Mouse (Mus musculus): ENCODE measurements at regions not wholly inside any gene's neighbourhood (a gene's known extent, or its start where the extent isn't known, plus 50 kb on each side); places are given as distances from the start of the nearest gene placed in this dataset.

DNA sequence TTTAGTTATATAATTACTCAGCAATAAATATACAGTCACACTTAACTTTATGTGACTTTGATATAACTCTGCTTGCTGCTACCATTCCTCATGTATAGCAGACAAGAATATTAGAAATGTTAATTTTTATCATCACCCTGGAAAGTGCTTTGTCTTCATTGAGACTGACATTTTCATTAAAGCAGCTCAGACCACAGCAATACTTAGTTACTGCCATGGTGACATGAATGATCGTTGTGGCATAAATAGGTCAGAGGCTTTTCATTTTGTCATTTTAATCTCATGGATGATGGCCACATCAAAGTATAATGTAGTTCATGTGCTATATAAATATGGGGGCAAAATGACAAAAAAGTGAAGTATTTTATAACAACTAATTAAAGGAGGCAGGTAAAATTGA lies 498.1 kb downstream of the Slc22a22 start:
- no peak for TF ChIP-seq CTCF (IDR thresholded peaks at IDR 0.05; ENCODE audit: borderline replicate concordance, insufficient read depth, low read depth, low read length)
- TF ChIP-seq POLR2A (IDR thresholded peaks at IDR 0.05; ENCODE audit: borderline replicate concordance, insufficient read depth, low read length): no peak
- 29% methylated on average over 1 of the region's 1 CpGs for WGBS
- DNase-seq: no peak
- Histone ChIP-seq H3K27me3 (ENCODE audit: control insufficient read depth, insufficient read depth, low read length) (no peaks in the 10 kb centered on the region), H3K4me3 (replicated peaks; ENCODE audit: insufficient read depth, low read depth, low read length) (no peak overlapping the region), H3K27ac (ENCODE audit: insufficient read depth, low read length) (no peak overlapping the region), H3K4me1 (ENCODE audit: control insufficient read depth, insufficient read depth, low read length) (no peaks in the 10 kb centered on the region)

DNA sequence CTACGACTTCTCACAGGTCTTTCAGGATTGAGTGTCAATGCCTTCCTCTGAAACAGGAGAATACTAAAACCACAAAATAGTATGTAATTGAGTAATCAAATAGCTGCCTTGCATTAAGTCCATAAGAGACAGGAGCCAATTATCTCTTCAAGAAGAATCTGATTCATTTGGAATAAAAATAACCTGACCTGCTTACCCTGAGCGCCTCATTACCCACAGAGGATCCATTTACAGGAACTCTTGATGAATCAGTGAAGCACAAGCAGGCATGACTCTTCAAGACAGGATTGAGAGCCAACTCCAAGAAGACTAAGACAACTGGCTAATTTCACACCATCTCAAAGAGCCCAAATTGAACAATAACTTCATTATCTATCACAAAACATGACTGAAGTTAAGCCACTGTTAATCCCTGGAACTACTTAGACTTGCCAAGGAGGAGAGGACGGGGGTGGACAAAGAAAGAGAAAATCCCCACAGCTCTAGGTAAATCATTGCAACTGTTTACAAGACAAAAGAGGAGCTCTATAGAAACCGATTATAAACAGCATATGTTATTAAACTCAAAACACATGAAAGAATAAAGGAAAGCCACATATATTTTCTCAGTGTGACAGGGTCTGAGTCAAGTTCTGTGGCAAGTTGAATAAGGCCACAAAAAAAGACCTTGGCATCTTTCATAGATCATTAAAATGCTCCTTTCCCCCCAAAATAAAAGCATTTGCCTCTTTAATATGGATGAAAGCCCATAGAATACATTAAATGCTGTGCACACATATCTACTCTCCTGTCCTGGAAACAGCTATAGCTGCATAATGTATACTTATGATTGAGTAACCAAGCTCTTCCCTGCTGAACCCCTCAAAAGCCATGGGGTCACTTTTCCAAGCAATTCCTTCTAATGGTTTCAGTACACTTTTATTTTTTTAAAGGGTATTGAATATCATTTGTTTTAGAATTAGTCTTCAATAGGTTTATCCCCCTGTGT lies 501.7 kb downstream of the Slc22a22 start:
- 53% methylated on average over 4 of the region's 4 CpGs for WGBS
- Histone ChIP-seq H3K4me1 (ENCODE audit: control insufficient read depth, insufficient read depth, low read length) (no peaks in the 10 kb centered on the region), H3K27ac (ENCODE audit: insufficient read depth, low read length) (no peak overlapping the region), H3K27me3 (ENCODE audit: control insufficient read depth, insufficient read depth, low read length) (no peaks in the 10 kb centered on the region), H3K4me3 (replicated peaks; ENCODE audit: insufficient read depth, low read depth, low read length) (no peak overlapping the region)
- no peak for DNase-seq
- TF ChIP-seq CTCF (IDR thresholded peaks at IDR 0.05; ENCODE audit: borderline replicate concordance, insufficient read depth, low read depth, low read length): no peak
- TF ChIP-seq POLR2A (IDR thresholded peaks at IDR 0.05; ENCODE audit: borderline replicate concordance, insufficient read depth, low read length): no peak

DNA sequence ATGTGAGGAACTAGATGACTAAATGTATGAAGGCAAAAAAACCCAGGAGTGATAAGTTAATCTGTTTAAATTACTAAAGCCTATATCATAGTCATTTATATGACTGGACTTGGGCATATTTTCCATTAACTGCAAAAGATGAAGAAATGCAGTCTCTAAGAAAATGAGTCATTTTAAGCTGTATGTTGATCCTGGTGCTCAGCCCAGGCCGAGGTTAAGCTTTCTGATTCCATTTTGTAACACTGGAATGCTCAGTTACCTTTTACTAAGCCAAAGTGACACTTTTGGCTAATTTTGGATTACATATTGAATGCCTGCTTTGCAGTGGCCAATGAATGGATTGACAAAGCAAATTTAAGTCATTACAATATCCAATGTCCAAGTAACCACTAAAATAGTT lies 507.3 kb downstream of the Slc22a22 start:
- H3K4me1 ChIP-seq (ENCODE audit: control insufficient read depth, insufficient read depth, low read length): no peaks in the 10 kb centered on the region
- no peak overlapping the region for H3K4me3 ChIP-seq (replicated peaks; ENCODE audit: insufficient read depth, low read depth, low read length)
- H3K27me3 ChIP-seq (ENCODE audit: control insufficient read depth, insufficient read depth, low read length): no peaks in the 10 kb centered on the region
- WGBS: 36% methylated on average over 1 of the region's 1 CpGs
- DNase-seq: no peak
- no peak overlapping the region for H3K27ac ChIP-seq (ENCODE audit: insufficient read depth, low read length)
- TF ChIP-seq CTCF (IDR thresholded peaks at IDR 0.05; ENCODE audit: borderline replicate concordance, insufficient read depth, low read depth, low read length) (no peak), POLR2A (IDR thresholded peaks at IDR 0.05; ENCODE audit: borderline replicate concordance, insufficient read depth, low read length) (no peak)

DNA sequence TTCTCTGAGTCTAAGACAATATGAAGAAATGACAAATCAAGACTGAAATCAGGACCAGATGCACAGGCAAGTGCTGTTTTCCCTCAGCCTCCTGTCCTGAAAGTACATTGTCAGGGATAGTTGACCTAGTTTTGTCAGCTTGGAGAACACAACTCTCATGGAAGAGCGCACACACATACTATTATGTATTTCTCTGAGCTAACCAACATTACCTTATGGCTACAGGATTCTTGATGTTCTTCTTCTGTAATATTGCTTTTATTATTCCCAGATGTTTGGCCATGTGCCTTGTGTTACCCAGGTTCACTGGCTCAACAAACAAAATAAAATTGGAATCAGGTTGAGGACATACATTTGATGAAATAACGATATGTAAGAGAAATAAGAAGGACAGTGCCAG lies 521.1 kb downstream of the Slc22a22 start:
- TF ChIP-seq POLR2A (IDR thresholded peaks at IDR 0.05; ENCODE audit: borderline replicate concordance, insufficient read depth, low read length): no peak
- TF ChIP-seq CTCF (IDR thresholded peaks at IDR 0.05; ENCODE audit: borderline replicate concordance, insufficient read depth, low read depth, low read length): no peak
- no peak for DNase-seq
- Histone ChIP-seq H3K27me3 (ENCODE audit: control insufficient read depth, insufficient read depth, low read length) (no peaks in the 10 kb centered on the region), H3K27ac (ENCODE audit: insufficient read depth, low read length) (no peak overlapping the region), H3K4me1 (ENCODE audit: control insufficient read depth, insufficient read depth, low read length) (no peaks in the 10 kb centered on the region), H3K4me3 (replicated peaks; ENCODE audit: insufficient read depth, low read depth, low read length) (no peak overlapping the region)
- 89% methylated on average over 2 of the region's 2 CpGs for WGBS

DNA sequence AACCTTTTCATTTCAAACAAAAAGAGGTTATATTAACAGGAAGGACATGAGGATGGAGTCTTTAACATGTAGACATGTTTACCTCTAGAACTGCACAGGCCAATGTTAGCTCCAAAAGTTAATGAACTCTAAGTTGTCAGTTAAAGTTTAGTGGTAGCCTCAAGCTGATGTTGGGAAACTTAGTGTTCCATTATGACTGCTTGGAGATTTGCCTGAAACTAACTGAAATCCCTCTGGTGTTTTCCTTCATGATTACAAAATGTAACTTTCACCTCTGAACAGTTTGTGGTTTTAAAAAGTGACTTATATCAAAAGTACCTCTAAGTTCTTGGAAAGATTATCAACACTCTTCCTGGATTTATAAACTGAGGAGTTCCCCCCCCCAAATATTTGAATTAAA lies 525.2 kb downstream of the Slc22a22 start:
- H3K4me1 ChIP-seq (ENCODE audit: control insufficient read depth, insufficient read depth, low read length): no peaks in the 10 kb centered on the region
- DNase-seq: no peak
- no peak for TF ChIP-seq CTCF (IDR thresholded peaks at IDR 0.05; ENCODE audit: borderline replicate concordance, insufficient read depth, low read depth, low read length)
- no peak for TF ChIP-seq POLR2A (IDR thresholded peaks at IDR 0.05; ENCODE audit: borderline replicate concordance, insufficient read depth, low read length)
- no peaks in the 10 kb centered on the region for H3K27me3 ChIP-seq (ENCODE audit: control insufficient read depth, insufficient read depth, low read length)
- H3K4me3 ChIP-seq (replicated peaks; ENCODE audit: insufficient read depth, low read depth, low read length): no peak overlapping the region
- H3K27ac ChIP-seq (ENCODE audit: insufficient read depth, low read length): no peak overlapping the region

DNA sequence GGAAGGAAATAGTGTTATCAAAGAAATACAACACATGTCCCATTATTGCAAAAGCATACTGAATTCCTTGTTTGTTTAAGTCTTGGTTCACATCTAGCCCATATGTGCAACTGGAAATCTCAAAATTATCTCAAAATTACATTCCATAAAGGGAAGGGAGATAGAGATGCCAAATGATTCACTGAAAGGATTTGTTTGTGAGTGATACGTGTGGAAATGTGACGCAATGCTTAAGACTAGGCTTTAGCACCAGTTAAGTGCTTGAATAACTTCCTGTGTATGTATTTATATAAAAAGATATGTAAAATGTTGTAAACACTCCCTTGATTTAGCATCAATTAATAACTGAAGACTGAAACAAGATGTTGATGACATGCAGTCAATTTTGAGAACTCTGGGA lies 526.6 kb downstream of the Slc22a22 start:
- H3K4me3 ChIP-seq (replicated peaks; ENCODE audit: insufficient read depth, low read depth, low read length): no peak overlapping the region
- H3K27me3 ChIP-seq (ENCODE audit: control insufficient read depth, insufficient read depth, low read length): no peaks in the 10 kb centered on the region
- no peak for DNase-seq
- TF ChIP-seq POLR2A (IDR thresholded peaks at IDR 0.05; ENCODE audit: borderline replicate concordance, insufficient read depth, low read length) (no peak), CTCF (IDR thresholded peaks at IDR 0.05; ENCODE audit: borderline replicate concordance, insufficient read depth, low read depth, low read length) (no peak)
- no peak overlapping the region for H3K27ac ChIP-seq (ENCODE audit: insufficient read depth, low read length)
- no peaks in the 10 kb centered on the region for H3K4me1 ChIP-seq (ENCODE audit: control insufficient read depth, insufficient read depth, low read length)
- WGBS: 90% methylated on average over 2 of the region's 2 CpGs

DNA sequence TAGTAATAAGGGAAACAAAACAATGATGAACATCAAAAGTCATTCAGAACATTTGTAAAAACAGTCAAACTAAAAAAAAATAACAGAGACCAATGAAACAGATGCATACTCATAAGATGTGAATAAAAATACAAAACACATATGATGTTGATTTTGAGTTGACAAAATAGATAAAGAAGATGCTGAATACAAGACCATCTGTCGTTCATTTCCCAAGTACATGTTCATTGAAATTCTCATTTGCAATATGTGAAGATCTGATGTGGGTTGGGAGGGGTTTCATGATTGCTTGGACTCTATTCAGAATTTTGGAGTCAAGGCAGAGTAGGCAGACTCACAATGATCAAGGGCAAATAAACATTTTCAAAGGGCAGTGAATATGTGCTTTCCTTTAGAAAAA lies 536.5 kb downstream of the Slc22a22 start:
- H3K27ac ChIP-seq (ENCODE audit: insufficient read depth, low read length): no peak overlapping the region
- 85% methylated on average over 1 of the region's 1 CpGs for WGBS
- no peaks in the 10 kb centered on the region for H3K4me1 ChIP-seq (ENCODE audit: control insufficient read depth, insufficient read depth, low read length)
- H3K4me3 ChIP-seq (replicated peaks; ENCODE audit: insufficient read depth, low read depth, low read length): no peak overlapping the region
- TF ChIP-seq CTCF (IDR thresholded peaks at IDR 0.05; ENCODE audit: borderline replicate concordance, insufficient read depth, low read depth, low read length) (no peak), POLR2A (IDR thresholded peaks at IDR 0.05; ENCODE audit: borderline replicate concordance, insufficient read depth, low read length) (no peak)
- no peak for DNase-seq
- no peaks in the 10 kb centered on the region for H3K27me3 ChIP-seq (ENCODE audit: control insufficient read depth, insufficient read depth, low read length)

DNA sequence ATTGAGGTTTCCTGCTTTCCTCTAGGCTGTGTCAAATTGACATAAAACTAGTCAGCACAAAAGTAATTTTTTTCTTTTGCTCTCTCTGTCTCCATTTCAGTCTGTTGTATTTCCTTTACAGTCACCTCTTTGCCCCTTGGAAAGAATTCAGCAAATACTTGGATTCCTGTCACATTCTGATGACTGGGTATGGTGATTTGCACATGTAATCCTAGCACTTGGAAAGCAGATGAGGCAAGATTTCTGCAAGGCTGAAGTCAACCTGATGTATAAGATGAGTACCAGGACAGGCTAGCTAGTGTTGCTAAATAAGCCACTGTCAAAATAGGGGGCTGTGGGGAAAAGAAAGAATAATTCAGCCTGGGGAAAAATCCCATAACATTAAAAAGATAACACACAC lies 580.9 kb downstream of the Slc22a22 start:
- Histone ChIP-seq H3K4me3 (replicated peaks; ENCODE audit: insufficient read depth, low read depth, low read length) (no peak overlapping the region), H3K27me3 (ENCODE audit: control insufficient read depth, insufficient read depth, low read length) (no peaks in the 10 kb centered on the region), H3K4me1 (ENCODE audit: control insufficient read depth, insufficient read depth, low read length) (no peaks in the 10 kb centered on the region), H3K27ac (ENCODE audit: insufficient read depth, low read length) (no peak overlapping the region)
- no peak for TF ChIP-seq POLR2A (IDR thresholded peaks at IDR 0.05; ENCODE audit: borderline replicate concordance, insufficient read depth, low read length)
- TF ChIP-seq CTCF (IDR thresholded peaks at IDR 0.05; ENCODE audit: borderline replicate concordance, insufficient read depth, low read depth, low read length): no peak
- no peak for DNase-seq

Measured in cerebellum, adult 2 months (tissue).